Mouse (Mus musculus): ENCODE measurements around the gene Rspo3. TPM values are rescaled to one million over a fixed set of nuclear protein-coding genes. Genes with fewer than 3 reads are reported as not detected.
A peak's percentile ranks its signal among the peaks of the same experiment; 100 is the strongest.

Rspo3 gene
- total and polyA plus RNA-seq, 3 experiments, result 0.10 to 0.52 (median 0.20) TPM

GRCm38 (mm10) chr10:29426660-29427059 lies 109.0 kb downstream of the Rspo3 start:
- TF ChIP-seq POLR2A (IDR thresholded peaks at IDR 0.05; ENCODE audit: insufficient read depth, low read depth, low read length) (no peak), EP300 (IDR thresholded peaks at IDR 0.05; ENCODE audit: insufficient read depth, low read depth, low read length) (no peak), CTCF (IDR thresholded peaks at IDR 0.05) (no peak)
- Histone ChIP-seq H3K27me3 (ENCODE audit: control insufficient read depth, insufficient read depth, low read length) (no peaks in the 10 kb centered on the region), H3K9ac (ENCODE audit: low read depth, low read length) (no peak overlapping the region), H3K79me2 (replicated peaks; ENCODE audit: control insufficient read depth, insufficient read depth, low read length) (no peaks in the 10 kb centered on the region), H3K36me3 (ENCODE audit: control insufficient read depth, insufficient read depth, low read length) (no peaks in the 10 kb centered on the region), H3K4me3 (no peak overlapping the region), H3K27ac (no peak overlapping the region), H3K4me1 (ENCODE audit: control insufficient read depth, insufficient read depth, low read length) (no peaks in the 10 kb centered on the region)
- DNase-seq, result no peak
- 70% methylated on average over 2 of the region's 2 CpGs for WGBS
- intact Hi-C loops (cut with DNase I), result no loop called here

- Histone ChIP-seq H3K9ac (ENCODE audit: low read depth, low read length) (no peak overlapping the region), H3K36me3 (ENCODE audit: control insufficient read depth, insufficient read depth, low read length) (no peaks in the 10 kb centered on the region), H3K27ac (no peak overlapping the region), H3K4me3 (no peak overlapping the region), H3K4me1 (ENCODE audit: control insufficient read depth, insufficient read depth, low read length) (no peaks in the 10 kb centered on the region), H3K79me2 (replicated peaks; ENCODE audit: control insufficient read depth, insufficient read depth, low read length) (no peaks in the 10 kb centered on the region), H3K27me3 (ENCODE audit: control insufficient read depth, insufficient read depth, low read length) (no peaks in the 10 kb centered on the region)
- no peak for DNase-seq
- intact Hi-C loops (cut with DNase I), result no loop called here
- 66% methylated on average over 2 of the region's 2 CpGs for WGBS
- TF ChIP-seq CTCF (IDR thresholded peaks at IDR 0.05) (no peak), EP300 (IDR thresholded peaks at IDR 0.05; ENCODE audit: insufficient read depth, low read depth, low read length) (no peak), POLR2A (IDR thresholded peaks at IDR 0.05; ENCODE audit: insufficient read depth, low read depth, low read length) (no peak)
Measured at GRCm38 (mm10) chr10:29424571-29424970, 111.1 kb downstream of the Rspo3 start.

DNA sequence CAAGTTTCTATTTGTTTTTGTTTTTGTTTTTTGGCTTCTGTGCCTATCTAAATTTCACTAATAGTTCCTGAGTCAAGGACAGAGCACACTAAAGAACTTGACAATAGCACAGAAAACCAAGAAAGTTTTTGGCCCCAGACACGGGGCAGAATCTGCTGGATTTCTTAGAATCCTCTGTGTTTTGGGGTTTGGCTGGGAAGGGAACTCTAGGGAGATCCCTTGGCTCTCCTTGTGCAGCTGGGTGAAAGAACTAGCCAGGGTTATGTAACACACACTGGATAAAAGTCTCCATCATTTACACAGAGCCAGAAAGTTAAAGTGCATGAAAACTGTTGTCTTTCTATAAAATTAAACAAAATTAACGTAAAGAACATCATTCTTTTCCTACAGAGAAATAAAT lies 121.3 kb downstream of the Rspo3 start:
- no peaks in the 10 kb centered on the region for H3K79me2 ChIP-seq (replicated peaks; ENCODE audit: control insufficient read depth, insufficient read depth, low read length)
- H3K4me1 ChIP-seq (ENCODE audit: control insufficient read depth, insufficient read depth, low read length), result no peaks in the 10 kb centered on the region
- intact Hi-C loops (cut with DNase I), result no loop called here
- WGBS, result 51% methylated on average over 2 of the region's 2 CpGs
- no peak overlapping the region for H3K9ac ChIP-seq (ENCODE audit: low read depth, low read length)
- peak; percentile 21 to 23 for DNase-seq
- no peak overlapping the region for H3K27ac ChIP-seq
- H3K36me3 ChIP-seq (ENCODE audit: control insufficient read depth, insufficient read depth, low read length), result no peaks in the 10 kb centered on the region
- no peak overlapping the region for H3K4me3 ChIP-seq
- TF ChIP-seq EP300 (IDR thresholded peaks at IDR 0.05; ENCODE audit: insufficient read depth, low read depth, low read length), result no peak
- TF ChIP-seq POLR2A (IDR thresholded peaks at IDR 0.05; ENCODE audit: insufficient read depth, low read depth, low read length), result no peak
- no peak for TF ChIP-seq CTCF (IDR thresholded peaks at IDR 0.05)
- H3K27me3 ChIP-seq (ENCODE audit: control insufficient read depth, insufficient read depth, low read length), result no peaks in the 10 kb centered on the region

- H3K4me3 ChIP-seq, result no peak overlapping the region
- no peak for TF ChIP-seq POLR2A (IDR thresholded peaks at IDR 0.05; ENCODE audit: insufficient read depth, low read depth, low read length)
- no peak for DNase-seq
- no peak overlapping the region for H3K27ac ChIP-seq
- H3K27me3 ChIP-seq (ENCODE audit: control insufficient read depth, insufficient read depth, low read length), result no peaks in the 10 kb centered on the region
- H3K9ac ChIP-seq (ENCODE audit: low read depth, low read length), result no peak overlapping the region
- intact Hi-C loops (cut with DNase I), result no loop called here
- no peaks in the 10 kb centered on the region for H3K36me3 ChIP-seq (ENCODE audit: control insufficient read depth, insufficient read depth, low read length)
- no peaks in the 10 kb centered on the region for H3K4me1 ChIP-seq (ENCODE audit: control insufficient read depth, insufficient read depth, low read length)
- no peaks in the 10 kb centered on the region for H3K79me2 ChIP-seq (replicated peaks; ENCODE audit: control insufficient read depth, insufficient read depth, low read length)
- WGBS, result 38% methylated on average over 8 of the region's 8 CpGs
Measured at GRCm38 (mm10) chr10:29402656-29403268, 132.9 kb downstream of the Rspo3 start.

Other genes with a start within 250 kb of the Rspo3 start
- gene Echdc1, start 222.7 kb downstream of the Rspo3 start, total RNA-seq (2021), result 10 to 100 TPM; 36.2 to 40.2 TPM
- 9.7 and 16.6 TPM in 2 replicates for gene Echdc1, start 222.7 kb downstream of the Rspo3 start, polyA plus RNA-seq (2012; rRNA removed)
- gene Rnf146, start 173.4 kb downstream of the Rspo3 start, total RNA-seq (2021), result 10 to 100 TPM; 61.8 to 64.4 TPM
- 20.4 and 50.2 TPM in 2 replicates for gene Rnf146, start 173.4 kb downstream of the Rspo3 start, polyA plus RNA-seq (2012; rRNA removed)

All from heart, adult 2 months (tissue).